Mouse (Mus musculus) hindbrain, embryonic 14.5 days (tissue): Measurements from ENCODE around the gene Slco2a1. TPM values are rescaled to one million over a fixed set of nuclear protein-coding genes. Genes with fewer than 3 reads are reported as not detected.

Experiments used
- ATAC-seq: fragments of 200-750 bp; cut with Nextera tagmentation; 2 replicates; pipeline ENCODE4 v1.8.0; 2017; ENCODE audit warnings: moderate number of reproducible peaks, mild to moderate bottlenecking, moderate TSS enrichment, moderate library complexity; ENCODE audit not compliant: low FRiP score
- DNase-seq: peaks from one replicate; pipeline ENCODE4 v3.0.0-alpha.2; 2015; ENCODE audit warnings: low spot score
- H3K27ac ChIP-seq: fragments of 300-500 bp; sonication (generic); 2 replicates; pipeline ENCODE4 v1.5.1; 2014; ENCODE audit warnings: mild to moderate bottlenecking, moderate library complexity
- H3K27me3 ChIP-seq: fragments of 300-500 bp; sonication (generic); 2 replicates; pipeline ENCODE4 v1.6.1; 2014; ENCODE audit warnings: mild to moderate bottlenecking, low read length, mixed read lengths; ENCODE audit not compliant: control insufficient read depth, insufficient read depth
- H3K36me3 ChIP-seq: fragments of 300-500 bp; sonication (generic); replicated peaks from 2 replicates; pipeline ENCODE4 v1.6.1; 2014; ENCODE audit not compliant: control insufficient read depth, insufficient read depth
- H3K4me1 ChIP-seq: fragments of 300-500 bp; sonication (generic); replicated peaks from 2 replicates; pipeline ENCODE4 v1.6.1; 2014; ENCODE audit warnings: antibody characterized with exemption, low read length, mixed read lengths; ENCODE audit not compliant: control insufficient read depth, insufficient read depth
- H3K4me2 ChIP-seq: fragments of 300-500 bp; sonication (generic); replicated peaks from 2 replicates; pipeline ENCODE4 v1.6.1; 2014; ENCODE audit warnings: mild to moderate bottlenecking, moderate library complexity
- H3K4me3 ChIP-seq: fragments of 300-500 bp; sonication (generic); replicated peaks from 2 replicates; pipeline ENCODE4 v1.5.1; 2014; ENCODE audit warnings: mild to moderate bottlenecking, low read length
- H3K9ac ChIP-seq: fragments of 300-500 bp; sonication (generic); 2 replicates; pipeline ENCODE4 v1.6.1; 2014
- H3K9me3 ChIP-seq: fragments of 300-500 bp; sonication (generic); 2 replicates; pipeline ENCODE4 v1.6.1; 2016; ENCODE audit warnings: low read length; ENCODE audit not compliant: control insufficient read depth
- WGBS: fragments of 180-500 bp; shearing (Covaris S2); extraction: QIAGEN DNeasy Blood & Tissue Kit; methylation state at CpG from one replicate; pipeline ENCODE4 v1.1.7; 2014; 5-methylcytosine and 5-hydroxymethylcytosine counted together
- polyA plus RNA-seq: library from polyadenylated mRNA; unstranded; fragments of >200 nt; fragmentation: Nextera tagmentation; extraction: Ambion mirVana; gene quantifications from 2 replicates; pipeline ENCODE4 v1.2.1, GENCODE M21; 2014

The Slco2a1 gene
- 2.4 and 3.7 TPM in 2 replicates for polyA plus RNA-seq

GRCm38 (mm10) chr9:102988462-102988861, at the start of gene Slco2a1:
Gene Slco2a1, plus strand, starts transcription at chr9:102988712.
- Histone ChIP-seq H3K27ac (no peak within 1 kb of the TSS), H3K4me1 (peaks cover 24% of the 10 kb centered on the region), H3K9me3 (no peaks in the 10 kb centered on the region), H3K27me3 (no peaks in the 10 kb centered on the region), H3K4me3 (no peak within 1 kb of the TSS), H3K36me3 (no peaks in the 10 kb centered on the region), H3K4me2 (no peak within 1 kb of the TSS), H3K9ac (no peak within 1 kb of the TSS)
- DNase-seq (no peak), ATAC-seq (no peak)
- WGBS, result 92% methylated on average over 8 of the region's 8 CpGs

- no peak overlapping the region for H3K9ac ChIP-seq
- no peak overlapping the region for H3K27ac ChIP-seq
- WGBS, result 68% methylated on average over 4 of the region's 4 CpGs
- H3K4me2 ChIP-seq, result no peak overlapping the region
- H3K27me3 ChIP-seq, result no peaks in the 10 kb centered on the region
- peak; percentile 41 for DNase-seq
- no peaks in the 10 kb centered on the region for H3K9me3 ChIP-seq
- H3K36me3 ChIP-seq, result no peaks in the 10 kb centered on the region
- H3K4me3 ChIP-seq, result no peak overlapping the region
- ATAC-seq, result no peak
- H3K4me1 ChIP-seq, result no peaks in the 10 kb centered on the region
These were observed 46.3 kb upstream of the Slco2a1 start for GRCm38 (mm10) chr9:102942221-102942620.

DNA sequence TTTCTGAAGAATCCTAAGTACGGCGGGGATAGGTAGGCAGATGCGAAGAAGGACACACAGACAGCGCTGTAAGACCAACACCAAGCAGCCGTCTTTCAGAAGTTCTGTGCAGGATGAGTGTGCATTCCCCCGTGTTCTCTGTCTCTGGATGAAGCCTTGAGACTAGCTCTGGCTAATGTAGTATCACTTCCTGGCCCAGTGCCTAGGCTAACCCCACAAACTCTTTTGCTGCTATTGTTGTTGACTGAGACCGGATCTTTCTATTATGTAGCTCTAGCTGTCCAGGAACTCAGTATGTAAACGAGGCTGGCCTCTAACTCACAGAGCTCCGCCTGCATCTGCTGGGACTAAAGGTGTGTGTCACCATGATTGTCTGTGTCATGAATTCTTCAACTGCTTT, 43.6 kb upstream of the Slco2a1 start:
- no peak overlapping the region for H3K9ac ChIP-seq
- 87% methylated on average over 9 of the region's 9 CpGs for WGBS
- H3K4me3 ChIP-seq, result no peak overlapping the region

GRCm38 (mm10) chr9:102946469-102947015, 42.0 kb upstream of the Slco2a1 start:
- H3K4me3 ChIP-seq, result no peak overlapping the region
- no peak overlapping the region for H3K4me2 ChIP-seq
- DNase-seq (no peak), ATAC-seq (no peak)
- 81% methylated on average over 12 of the region's 12 CpGs for WGBS
- H3K27me3 ChIP-seq, result no peaks in the 10 kb centered on the region
- H3K36me3 ChIP-seq, result no peaks in the 10 kb centered on the region
- H3K27ac ChIP-seq, result no peak overlapping the region
- H3K4me1 ChIP-seq, result no peaks in the 10 kb centered on the region
- no peaks in the 10 kb centered on the region for H3K9me3 ChIP-seq
- H3K9ac ChIP-seq, result no peak overlapping the region

More for the DNA sequence above, 43.6 kb upstream of the Slco2a1 start:
- Histone ChIP-seq H3K9me3 (no peaks in the 10 kb centered on the region), H3K27ac (no peak overlapping the region), H3K36me3 (no peaks in the 10 kb centered on the region), H3K4me1 (no peaks in the 10 kb centered on the region), H3K27me3 (no peaks in the 10 kb centered on the region), H3K4me2 (no peak overlapping the region)
- ATAC-seq, result no peak
- no peak for DNase-seq

GRCm38 (mm10) chr9:102948706-102949105, 39.8 kb upstream of the Slco2a1 start:
- H3K4me1 ChIP-seq, result no peaks in the 10 kb centered on the region
- no peaks in the 10 kb centered on the region for H3K27me3 ChIP-seq
- H3K9me3 ChIP-seq, result no peaks in the 10 kb centered on the region
- 69% methylated on average over 5 of the region's 5 CpGs for WGBS
- H3K4me2 ChIP-seq, result no peak overlapping the region
- no peak for ATAC-seq
- DNase-seq, result no peak
- H3K4me3 ChIP-seq, result no peak overlapping the region
- H3K36me3 ChIP-seq, result no peaks in the 10 kb centered on the region
- no peak overlapping the region for H3K9ac ChIP-seq
- no peak overlapping the region for H3K27ac ChIP-seq

DNA sequence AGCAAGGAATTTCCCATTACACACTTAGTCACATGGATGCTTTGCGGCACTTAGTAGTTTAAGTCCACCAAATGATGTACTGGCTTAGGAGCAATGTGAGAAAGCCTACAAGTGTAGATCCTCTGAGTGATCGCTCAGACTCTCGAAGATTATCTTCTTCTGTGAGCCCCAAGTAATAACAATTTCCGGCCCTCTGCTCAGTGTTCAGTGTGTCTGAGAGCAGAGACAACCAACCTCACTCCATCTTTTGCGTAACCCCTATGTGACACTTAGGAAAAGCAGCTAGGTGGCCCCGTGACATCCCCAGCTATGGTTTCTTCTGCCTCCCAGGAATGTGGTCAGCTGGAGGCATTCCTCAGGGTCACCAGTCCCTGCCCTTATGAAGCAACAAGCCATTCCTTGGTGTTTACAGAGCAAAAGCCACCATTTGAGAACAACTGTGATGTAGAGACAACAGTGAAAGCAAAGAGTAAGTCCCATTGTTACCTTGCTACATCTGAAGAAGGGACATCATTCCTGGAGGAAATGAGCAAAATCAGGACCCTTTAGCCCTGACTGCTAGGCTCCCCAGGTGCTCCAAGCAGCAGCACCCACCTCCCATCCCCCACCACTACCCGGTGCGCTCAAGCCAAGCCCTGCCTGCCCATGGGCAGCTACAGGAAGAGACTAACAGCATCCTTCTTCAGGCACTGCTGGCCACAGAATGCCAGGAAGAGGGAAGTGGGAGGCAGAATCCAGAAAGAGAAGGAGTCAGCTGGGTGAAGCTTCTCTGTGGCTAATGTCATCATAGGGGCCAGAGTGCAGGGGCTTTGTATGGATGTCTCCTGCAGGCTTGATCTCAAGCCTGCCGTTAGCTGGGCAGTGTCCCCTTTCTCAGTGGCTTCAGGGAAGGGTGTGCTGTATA, 37.2 kb upstream of the Slco2a1 start:
- no peak for ATAC-seq
- Histone ChIP-seq H3K9ac (no peak overlapping the region), H3K27me3 (no peaks in the 10 kb centered on the region), H3K4me1 (no peaks in the 10 kb centered on the region), H3K9me3 (no peaks in the 10 kb centered on the region), H3K4me3 (no peak overlapping the region), H3K4me2 (no peak overlapping the region), H3K27ac (no peak overlapping the region), H3K36me3 (no peaks in the 10 kb centered on the region)
- 91% methylated on average over 9 of the region's 9 CpGs for WGBS
- DNase-seq, result no peak

GRCm38 (mm10) chr9:102955866-102956265, 32.6 kb upstream of the Slco2a1 start:
- WGBS, result 85% methylated on average over 3 of the region's 3 CpGs
- no peaks in the 10 kb centered on the region for H3K27me3 ChIP-seq
- H3K9ac ChIP-seq, result no peak overlapping the region
- no peaks in the 10 kb centered on the region for H3K4me1 ChIP-seq
- DNase-seq (no peak), ATAC-seq (no peak)
- H3K36me3 ChIP-seq, result no peaks in the 10 kb centered on the region
- H3K27ac ChIP-seq, result no peak overlapping the region
- H3K9me3 ChIP-seq, result no peaks in the 10 kb centered on the region
- no peak overlapping the region for H3K4me2 ChIP-seq
- H3K4me3 ChIP-seq, result no peak overlapping the region

DNA sequence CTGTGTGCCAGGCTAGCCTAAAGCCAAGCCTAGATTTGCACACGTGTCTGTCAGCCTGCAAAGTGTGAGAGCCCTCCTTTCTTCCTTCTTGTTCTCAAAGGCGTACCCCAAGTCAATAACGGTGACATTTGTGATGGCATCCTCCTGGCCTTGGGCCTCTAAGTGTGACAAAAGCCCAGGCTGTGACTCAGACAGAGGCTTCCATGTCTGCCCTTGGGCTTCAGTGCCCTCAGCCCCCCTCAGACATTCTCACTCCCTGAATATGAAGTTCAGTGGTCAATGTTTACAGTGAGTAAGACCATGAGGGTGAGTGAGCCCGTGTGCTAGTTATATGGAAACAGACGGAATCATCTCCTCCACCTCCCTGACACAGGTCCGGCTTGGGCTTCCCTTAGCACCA, 29.8 kb upstream of the Slco2a1 start:
- no peak overlapping the region for H3K4me3 ChIP-seq
- H3K4me2 ChIP-seq, result no peak overlapping the region
- DNase-seq (no peak), ATAC-seq (no peak)
- no peaks in the 10 kb centered on the region for H3K4me1 ChIP-seq
- no peaks in the 10 kb centered on the region for H3K27me3 ChIP-seq
- H3K27ac ChIP-seq, result no peak overlapping the region
- H3K36me3 ChIP-seq, result no peaks in the 10 kb centered on the region
- 84% methylated on average over 6 of the region's 6 CpGs for WGBS
- no peak overlapping the region for H3K9ac ChIP-seq
- H3K9me3 ChIP-seq, result no peaks in the 10 kb centered on the region

GRCm38 (mm10) chr9:102961356-102962092, 27.0 kb upstream of the Slco2a1 start:
- Histone ChIP-seq H3K27ac (no peak overlapping the region), H3K36me3 (no peaks in the 10 kb centered on the region)
- WGBS, result 19% methylated on average over 8 of the region's 8 CpGs

More at GRCm38 (mm10) chr9:102961356-102962092, 27.0 kb upstream of the Slco2a1 start:
- Histone ChIP-seq H3K27me3 (no peaks in the 10 kb centered on the region), H3K9me3 (no peaks in the 10 kb centered on the region), H3K4me1 (no peaks in the 10 kb centered on the region), H3K4me2 (no peak overlapping the region), H3K9ac (no peak overlapping the region), H3K4me3 (no peak overlapping the region)
- DNase-seq, result no peak
- ATAC-seq, result no peak
